Mouse (Mus musculus) inflammation-experienced regulatory T-cells (primary cell): ENCODE measurements around the gene Rgs17. TPM values are rescaled to one million over a fixed set of nuclear protein-coding genes. Genes with fewer than 3 reads are reported as not detected.

Experiments used
- polyA plus RNA-seq, 2 experiments: library from polyadenylated mRNA; unstranded; fragments of 100-300 nt; shearing (Covaris generic); gene quantifications; one replicate each; pipeline ENCODE4 v1.2.1; 2017

Gene Rgs17
- under 1 TPM; 0.11 to 0.50 TPM for polyA plus RNA-seq

GRCm38 (mm10) chr10:5922294-5922828 lies at the start of gene Rgs17:
Gene Rgs17, minus strand, starts transcription at chr10:5922400.

GRCm38 (mm10) chr10:5823740-5824491 lies 98.3 kb downstream of the Rgs17 start, which contains the start of gene Mtrf1l:
Gene Mtrf1l, minus strand, starts transcription at chr10:5823910.

GRCm38 (mm10) chr10:5805243-5805730 lies 116.9 kb downstream of the Rgs17 start, which contains the start of gene Fbxo5:
Gene Fbxo5, minus strand, starts transcription at chr10:5805600.

Other genes with a start within 250 kb of the Rgs17 start
- gene Fbxo5, start 116.8 kb downstream of the Rgs17 start, polyA plus RNA-seq: 10 to 100 TPM; 16.5 to 30.3 TPM
- 10 to 100 TPM; 21.8 to 35.3 TPM for gene Mtrf1l, start 98.5 kb downstream of the Rgs17 start, polyA plus RNA-seq